Comparison of ENCODE assay signal across 15 mouse cellular contexts in the genomic region with DNA sequence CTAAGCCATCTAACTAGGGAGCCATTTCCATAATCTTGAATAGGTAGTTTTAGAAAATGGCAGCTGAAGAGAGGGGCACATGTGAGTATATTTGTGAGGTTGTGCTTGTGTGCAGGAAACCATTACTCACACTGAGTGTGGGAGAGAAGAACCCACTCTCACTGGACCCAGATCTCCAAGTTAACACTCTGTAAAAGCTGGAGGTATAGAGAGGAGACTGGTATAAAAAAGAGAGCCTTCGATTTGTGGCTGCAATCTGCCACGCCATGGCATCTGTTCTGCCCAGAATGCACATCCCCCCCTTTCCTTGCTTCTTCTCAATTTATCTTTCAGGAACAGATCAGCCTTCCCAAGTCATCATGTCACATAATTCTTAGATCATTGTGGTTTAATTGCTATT. TPM values are rescaled to one million over a fixed set of nuclear protein-coding genes. Genes with fewer than 3 reads are reported as not detected.
A peak's percentile ranks its signal among the peaks of the same experiment; 100 is the strongest.
DNase-seq lines count a peak whose midpoint lies in the region; ATAC-seq and TF ChIP-seq lines count a peak whose summit lies in the region.
"Had no signal": no experiment of that assay in that cellular context is flagged by ENCODE, and none has a peak within 500 bp of the region (broad histone marks: within the 10 kb centered on the region; RNA-seq: fewer than 3 reads in every experiment).

No protein-coding gene starts in this region.

- no peaks in the 10 kb centered on the region for H3K9me3 ChIP-seq in MEL (replicated peaks; ENCODE audit: insufficient read depth, low read length)
- H3K9me3 ChIP-seq in hindbrain, embryonic 13.5 days, result no peaks in the 10 kb centered on the region
- no peaks in the 10 kb centered on the region for H3K9me3 ChIP-seq in midbrain, embryonic 16.5 days (replicated peaks; ENCODE audit: control insufficient read depth, low read length, poor library complexity, severe bottlenecking)
- H3K9me3 ChIP-seq in stomach, postnatal 0 days (ENCODE audit: control insufficient read depth, low read length), result no peaks in the 10 kb centered on the region
- H3K9me3 ChIP-seq: limb, embryonic 10.5 days; liver, embryonic 13.5 days had no signal

- WGBS in hindbrain, embryonic 13.5 days, result 35% methylated on average over 2 of the region's 2 CpGs
- 32% methylated on average over 2 of the region's 2 CpGs for WGBS in midbrain, embryonic 16.5 days
- 78% methylated on average over 2 of the region's 2 CpGs for WGBS in stomach, postnatal 0 days

- ATAC-seq in hindbrain, embryonic 13.5 days (ENCODE audit: low FRiP score), result peak; percentile 67
- peak; percentile 66 for ATAC-seq in midbrain, embryonic 16.5 days
- ATAC-seq in stomach, postnatal 0 days (ENCODE audit: low FRiP score, low TSS enrichment), result no peak
- ATAC-seq: Patski had no signal

- peaks cover 0 to 8% of the 10 kb centered on the region in 2 experiments; a peak in 2 of 4 replicates for H3K36me3 ChIP-seq in MEL (ENCODE audit: control insufficient read depth in 1 of 2, insufficient read depth in 2 of 2, low read length in 2 of 2)
- H3K36me3 ChIP-seq in hindbrain, embryonic 13.5 days, result no peaks in the 10 kb centered on the region
- H3K36me3 ChIP-seq in midbrain, embryonic 16.5 days (ENCODE audit: control insufficient read depth, insufficient read depth, low read length), result no peaks in the 10 kb centered on the region
- no peaks in the 10 kb centered on the region for H3K36me3 ChIP-seq in stomach, postnatal 0 days (ENCODE audit: control insufficient read depth, insufficient read depth, low read length)
- H3K36me3 ChIP-seq: limb, embryonic 10.5 days; liver, embryonic 13.5 days had no signal

- no peak for TF ChIP-seq CTCF in MEL (IDR thresholded peaks at IDR 0.05 in 2 of 3, conservative IDR thresholded peaks at IDR 0.05 in 1 of 3; ENCODE audit: control insufficient read depth in 1 of 3, insufficient read depth in 1 of 3, low read depth in 2 of 3, low read length in 3 of 3, poor library complexity in 1 of 3, severe bottlenecking in 1 of 3)
- TF ChIP-seq CTCF in stomach, postnatal 0 days (IDR thresholded peaks at IDR 0.05; ENCODE audit: low read depth), result no peak

- TF ChIP-seq EP300 in MEL (IDR thresholded peaks at IDR 0.05; ENCODE audit: low read depth in 1 of 2, low read length in 2 of 2), result no peak
- TF ChIP-seq EP300 in stomach, postnatal 0 days (optimal IDR thresholded peaks at IDR 0.05), result no peak

- H3K27me3 ChIP-seq in MEL (ENCODE audit: control insufficient read depth in 1 of 2, insufficient read depth in 2 of 2, low read length in 2 of 2), result no peaks in the 10 kb centered on the region
- no peaks in the 10 kb centered on the region for H3K27me3 ChIP-seq in hindbrain, embryonic 13.5 days
- H3K27me3 ChIP-seq in midbrain, embryonic 16.5 days (ENCODE audit: control insufficient read depth, insufficient read depth, low read depth, low read length), result no peaks in the 10 kb centered on the region
- H3K27me3 ChIP-seq in stomach, postnatal 0 days (ENCODE audit: control insufficient read depth, insufficient read depth, low read length), result no peaks in the 10 kb centered on the region
- H3K27me3 ChIP-seq: liver, embryonic 13.5 days; Patski had no signal

- DNase-seq in heart, adult 11 months, result peak; percentile 21
- DNase-seq in heart, postnatal 36 days, result no peak
- no peak for DNase-seq in MEL (ENCODE audit: low read depth, low spot score)
- no peak for DNase-seq in thymus, postnatal 36 days
- no peak for DNase-seq in stomach, postnatal 0 days (ENCODE audit: low spot score)
- no peak for DNase-seq in gastrocnemius, postnatal 14 days
- DNase-seq: cerebellum, postnatal 14 days; heart, postnatal 4 days; kidney, adult 11 months; kidney, postnatal 25 days; liver, embryonic 13.5 days had no signal

- no peak for TF ChIP-seq POLR2A in MEL (IDR thresholded peaks at IDR 0.05; ENCODE audit: control insufficient read depth in 1 of 2, insufficient read depth in 1 of 2, low read depth in 1 of 2, low read length in 2 of 2, poor library complexity in 1 of 2)

- peaks cover 2 to 9% of the 10 kb centered on the region in 2 experiments; a peak in 3 of 4 replicates for H3K4me1 ChIP-seq in MEL (ENCODE audit: control insufficient read depth in 1 of 2, insufficient read depth in 2 of 2, low read length in 2 of 2)
- peaks cover 14% of the 10 kb centered on the region for H3K4me1 ChIP-seq in hindbrain, embryonic 13.5 days (replicated peaks)
- peaks cover 8% of the 10 kb centered on the region; the same call in 1 of the 2 replicates for H3K4me1 ChIP-seq in midbrain, embryonic 16.5 days (ENCODE audit: control insufficient read depth, insufficient read depth, low read length)
- no peaks in the 10 kb centered on the region for H3K4me1 ChIP-seq in stomach, postnatal 0 days (replicated peaks; ENCODE audit: control insufficient read depth, insufficient read depth)
- H3K4me1 ChIP-seq: limb, embryonic 10.5 days; liver, embryonic 13.5 days had no signal

- peak overlapping the region; percentile 29 to 41 for H3K4me3 ChIP-seq in MEL (ENCODE audit: control insufficient read depth in 1 of 2, insufficient read depth in 1 of 2, low read depth in 2 of 2, low read length in 2 of 2)
- no peak overlapping the region for H3K4me3 ChIP-seq in hindbrain, embryonic 13.5 days
- no peak overlapping the region for H3K4me3 ChIP-seq in midbrain, embryonic 16.5 days (ENCODE audit: low read depth, low read length)
- H3K4me3 ChIP-seq in stomach, postnatal 0 days (ENCODE audit: low read depth, low read length), result no peak overlapping the region
- H3K4me3 ChIP-seq: limb, embryonic 10.5 days; liver, embryonic 13.5 days had no signal

- 0 out of 2 replicates have a peak overlapping the region, but pooled peaks have one; percentile 2 for H3K9ac ChIP-seq in MEL (ENCODE audit: control insufficient read depth, low read depth, low read length, poor library complexity, severe bottlenecking)
- 0 out of 2 replicates have a peak overlapping the region, but pooled peaks have one; percentile 13 for H3K9ac ChIP-seq in hindbrain, embryonic 13.5 days
- H3K9ac ChIP-seq in midbrain, embryonic 16.5 days (ENCODE audit: low read depth, low read length), result peak overlapping the region; percentile 27; the same call in 1 of the 2 replicates
- no peak overlapping the region for H3K9ac ChIP-seq in stomach, postnatal 0 days (ENCODE audit: low read length)
- H3K9ac ChIP-seq: liver, embryonic 13.5 days had no signal

- H3K79me2 ChIP-seq in MEL (ENCODE audit: control insufficient read depth, insufficient read depth, low read length, poor library complexity), result no peaks in the 10 kb centered on the region

- TF ChIP-seq RAD21 in MEL (IDR thresholded peaks at IDR 0.05; ENCODE audit: low read depth, low read length), result no peak

- intact Hi-C loops in heart, postnatal 36 days (cut with DNase I), result no loop called here
- intact Hi-C loops in gastrocnemius, postnatal 14 days (cut with DNase I; ENCODE audit: low total_unique reads), result no loop called here

- no peak overlapping the region for H3K27ac ChIP-seq in MEL (ENCODE audit: control insufficient read depth, low read depth, low read length)
- peak overlapping the region; percentile 81 for H3K27ac ChIP-seq in hindbrain, embryonic 13.5 days
- peak overlapping the region; percentile 58 for H3K27ac ChIP-seq in midbrain, embryonic 16.5 days (ENCODE audit: low read length)
- H3K27ac ChIP-seq in stomach, postnatal 0 days (replicated peaks), result no peak overlapping the region
- H3K27ac ChIP-seq: limb, embryonic 10.5 days; liver, embryonic 13.5 days had no signal

- H3K4me2 ChIP-seq in hindbrain, embryonic 13.5 days, result peak overlapping the region; percentile 19; the same call in 1 of the 2 replicates
- H3K4me2 ChIP-seq in midbrain, embryonic 16.5 days (ENCODE audit: low read length), result peak overlapping the region; percentile 31; the same call in 1 of the 2 replicates
- H3K4me2 ChIP-seq in stomach, postnatal 0 days (replicated peaks; ENCODE audit: low read depth), result no peak overlapping the region
- H3K4me2 ChIP-seq: liver, embryonic 13.5 days had no signal

TF ChIP-seq in MEL, 35 proteins besides CTCF, POLR2A, EP300 and RAD21:
- 0 out of 2 replicates have a peak, but pooled peaks have one; percentile 20 for TF ChIP-seq TCF12 (IDR thresholded peaks at IDR 0.05; ENCODE audit: low read depth, low read length)
- no peak for TF ChIP-seq CHD1 (IDR thresholded peaks at IDR 0.05; ENCODE audit: low read depth, low read length)
TF ChIP-seq in MEL: peak in this region for 1.

RNA-seq across cellular contexts. Expression of gene Tmtc4, which starts 24.8 kb away (rescaled TPM):
- 10 to 100 TPM; 11.2 to 13.0 TPM for total RNA-seq in heart, postnatal 36 days (2021)
- 9.2 and 11.5 TPM in 2 replicates for total RNA-seq in MEL (2012; rRNA removed)
- 10 to 100 TPM in 1 of 2 experiments, not detected in 1; 10.4 TPM for polyA plus RNA-seq in MEL (2012; ENCODE audit: insufficient read depth in 1 of 2, insufficient read length in 2 of 2, low read depth in 1 of 2, low replicate concordance in 2 of 2, missing spikeins in 1 of 2)
- 57.7 and 58.5 TPM in 2 replicates for polyA plus RNA-seq in hindbrain, embryonic 13.5 days (2015; fragmentation: Nextera tagmentation; extraction: Ambion mirVana)
- polyA plus RNA-seq in midbrain, embryonic 16.5 days (2015; fragmentation: Nextera tagmentation; extraction: Ambion mirVana), result 48.0 and 48.9 TPM in 2 replicates
- polyA plus RNA-seq in stomach, postnatal 0 days (2015; fragmentation: Nextera tagmentation; extraction: Ambion mirVana), result 9.2 and 9.7 TPM in 2 replicates
- 1 to 10 TPM; 5.7 to 6.7 TPM for total RNA-seq in gastrocnemius, postnatal 14 days (2021)

Comparison
In these comparisons a context has a peak if more than half of its experiments do, and no peak if none do; other contexts are left out.
1. H3K27ac ChIP-seq: peak in hindbrain, embryonic 13.5 days (single experiment) and midbrain, embryonic 16.5 days (single experiment); none in MEL (single experiment) and stomach, postnatal 0 days (single experiment).
2. H3K4me3 ChIP-seq: peak in MEL (2 of 2); none in hindbrain, embryonic 13.5 days (single experiment), midbrain, embryonic 16.5 days (single experiment) and stomach, postnatal 0 days (single experiment).